Mouse (Mus musculus) small intestine, adult 2 months (tissue): ENCODE data around the gene Ldlr.

Source experiments
- CTCF ChIP-seq: fragments of 200-500 bp; IDR thresholded peaks from 2 replicates; pipeline ENCODE4 v1.5.1; 2012; ENCODE audit warnings: low read depth, mild to moderate bottlenecking, control low read depth, inconsistent platforms, low read length, moderate library complexity, mixed read lengths; ENCODE audit not compliant: insufficient replicate concordance, insufficient read length; ENCODE audit errors: extremely low read depth
- POLR2A ChIP-seq: fragments of 200-500 bp; IDR thresholded peaks from 2 replicates; pipeline ENCODE4 v1.6.1; 2012; ENCODE audit warnings: low read depth, mild to moderate bottlenecking, control low read depth, inconsistent platforms, low read length, moderate library complexity

DNA sequence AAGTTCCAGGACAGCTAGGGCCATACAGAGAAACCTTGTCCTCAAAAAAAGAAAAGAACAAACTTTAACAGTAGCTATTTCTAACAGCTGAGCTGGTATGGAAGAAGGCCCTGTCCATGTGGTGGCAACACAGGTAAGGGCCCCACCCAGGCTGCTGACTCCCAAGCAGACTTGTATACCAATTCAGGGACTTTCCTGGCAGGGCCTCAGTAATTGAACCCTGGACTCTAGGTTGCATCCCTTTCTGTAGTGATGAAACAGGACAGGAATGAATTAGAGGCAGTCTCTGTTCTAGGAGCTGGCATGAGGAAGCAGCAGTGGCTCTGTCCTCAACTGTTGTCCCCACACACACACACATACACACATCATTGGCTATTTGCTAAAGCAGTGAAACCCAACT lies 29.2 kb upstream of the Ldlr start:
- TF ChIP-seq CTCF (no peak), POLR2A (no peak)
